Mouse (Mus musculus) small intestine, adult 2 months (tissue): ENCODE results near the gene Cdc20.

Experiments
- CTCF ChIP-seq: fragments of 200-500 bp; IDR thresholded peaks from 2 replicates; pipeline ENCODE4 v1.5.1; 2012; ENCODE audit warnings: low read depth, mild to moderate bottlenecking, control low read depth, inconsistent platforms, low read length, moderate library complexity, mixed read lengths; ENCODE audit not compliant: insufficient replicate concordance, insufficient read length; ENCODE audit errors: extremely low read depth
- POLR2A ChIP-seq: fragments of 200-500 bp; IDR thresholded peaks from 2 replicates; pipeline ENCODE4 v1.6.1; 2012; ENCODE audit warnings: low read depth, mild to moderate bottlenecking, control low read depth, inconsistent platforms, low read length, moderate library complexity

- TF ChIP-seq POLR2A = no peak
- TF ChIP-seq CTCF = no peak
Observed at GRCm38 (mm10) chr4:118465697-118466163, 28.6 kb upstream of the Cdc20 start.
